Mouse (Mus musculus) kidney, postnatal 4 days (tissue): ENCODE results near the gene Prkag2.

ENCODE experiments used
- DNase-seq, 2 experiments: peaks; one replicate each; pipeline ENCODE4 v3.0.0; 2021; ENCODE audit warnings: mixed read lengths in 2 of 2

The Prkag2 gene

GRCm38 (mm10) chr5:25100516-25101125 is at the start of gene Prkag2:
Gene Prkag2, minus strand, starts transcription at chr5:25100642.
- DNase-seq: peak; percentile 69 to 80

- no peak for DNase-seq
These were observed 49.0 kb upstream of the Prkag2 start for GRCm38 (mm10) chr5:25149331-25149965.

GRCm38 (mm10) chr5:25146705-25147104 is 46.3 kb upstream of the Prkag2 start:
- DNase-seq: peak; percentile 4 to 43

- DNase-seq: no peak
These were observed 27.4 kb upstream of the Prkag2 start for GRCm38 (mm10) chr5:25127865-25128264.

GRCm38 (mm10) chr5:25125884-25126560 is 25.6 kb upstream of the Prkag2 start:
- no peak for DNase-seq

GRCm38 (mm10) chr5:25122534-25122933 is 22.1 kb upstream of the Prkag2 start:
- no peak for DNase-seq

- DNase-seq: no peak
These were observed 18.7 kb upstream of the Prkag2 start for GRCm38 (mm10) chr5:25119148-25119547.

GRCm38 (mm10) chr5:25115997-25116396 is 15.6 kb upstream of the Prkag2 start:
- DNase-seq: no peak

- no peak for DNase-seq
These were observed 14.8 kb upstream of the Prkag2 start for GRCm38 (mm10) chr5:25115216-25115615.

- DNase-seq: no peak
These were observed 13.7 kb upstream of the Prkag2 start for GRCm38 (mm10) chr5:25114110-25114509.

GRCm38 (mm10) chr5:25110314-25110713 is 9.9 kb upstream of the Prkag2 start:
- DNase-seq: no peak

GRCm38 (mm10) chr5:25105748-25106147 is 5.3 kb upstream of the Prkag2 start:
- DNase-seq: no peak

- DNase-seq: peak in 1 of 2 experiments; percentile 77
These were observed 683 bp upstream of the Prkag2 start for GRCm38 (mm10) chr5:25101126-25101523.

- no peak for DNase-seq
These were observed 306 bp downstream of the Prkag2 start for GRCm38 (mm10) chr5:25100157-25100515.

- DNase-seq: peak; percentile 73 to 83
These were observed 880 bp downstream of the Prkag2 start for GRCm38 (mm10) chr5:25099367-25100156.

GRCm38 (mm10) chr5:25097891-25098290 is 2.6 kb downstream of the Prkag2 start:
- no peak for DNase-seq

GRCm38 (mm10) chr5:25096431-25096830 is 4.0 kb downstream of the Prkag2 start:
- DNase-seq: no peak

GRCm38 (mm10) chr5:25092630-25093245 is 7.7 kb downstream of the Prkag2 start:
- peak in 1 of 2 experiments; percentile 51 for DNase-seq

GRCm38 (mm10) chr5:25089258-25089972 is 11.0 kb downstream of the Prkag2 start:
- no peak for DNase-seq

- DNase-seq: no peak
These were observed 11.8 kb downstream of the Prkag2 start for GRCm38 (mm10) chr5:25088633-25089032.

- DNase-seq: no peak
These were observed 12.3 kb downstream of the Prkag2 start for GRCm38 (mm10) chr5:25088111-25088510.

- DNase-seq: no peak
These were observed 13.4 kb downstream of the Prkag2 start for GRCm38 (mm10) chr5:25087064-25087463.
